Mouse (Mus musculus) mesoderm, embryonic 11.5 days (tissue): ENCODE results near the gene Gm11555.
"Not testable (repeated sequence)": the region's sequence is repeated elsewhere in the genome, so short reads cannot be mapped to it uniquely, and the experiment has no call there.

Experiments used
- DNase-seq: peaks from one replicate; pipeline ENCODE4 v3.0.0-alpha.2; 2012; ENCODE audit warnings: low read depth, low spot score

Gm11555 gene

DNA sequence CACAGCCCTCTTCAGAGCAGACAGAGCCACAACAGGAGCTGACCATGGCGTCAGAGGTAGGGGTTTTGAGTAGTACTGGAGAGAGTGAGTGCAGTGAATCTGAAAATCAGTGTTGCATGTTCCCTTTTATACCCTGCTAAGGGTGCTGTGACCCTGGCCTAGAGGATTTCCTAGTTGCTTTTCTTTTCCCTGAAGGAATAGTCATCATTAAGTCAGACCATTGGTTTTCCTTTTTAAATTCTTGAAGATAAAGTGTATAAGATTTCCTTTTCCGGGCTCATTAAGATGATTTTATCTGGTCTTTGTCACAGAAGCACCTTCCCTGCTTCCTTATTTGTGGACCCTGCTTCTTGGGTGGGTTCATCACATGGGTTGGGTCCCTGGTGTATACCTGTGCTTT, at the start of gene Gm11555:
Gene Gm11555, minus strand, starts transcription at position 101 of the 400 bp plus-strand sequence.
- DNase-seq, result no peak

DNA sequence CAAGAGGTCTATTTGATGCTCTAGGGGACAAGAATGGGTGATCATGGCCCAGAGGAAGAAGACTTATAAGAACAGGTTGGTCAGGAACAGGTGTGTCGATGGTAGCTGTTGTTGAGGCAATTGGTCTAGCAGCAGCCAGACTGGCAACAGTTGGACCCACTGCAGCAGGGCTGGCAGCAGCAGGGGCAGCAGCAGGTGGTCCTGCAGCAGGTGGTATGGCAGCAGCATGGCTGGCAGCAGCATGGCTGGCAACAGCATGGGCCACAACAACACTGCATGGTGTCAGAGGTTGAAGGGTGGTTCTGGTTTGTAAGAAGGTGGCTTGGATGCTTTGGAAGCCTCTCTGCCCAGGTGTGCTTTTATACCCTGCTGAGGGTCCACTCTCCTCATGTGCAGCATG, 40.4 kb upstream of the Gm11555 start, which contains the start of gene Gm14190:
Gene Gm14190, minus strand, starts transcription at position 278 of the 400 bp plus-strand sequence.
- DNase-seq, result no peak

DNA sequence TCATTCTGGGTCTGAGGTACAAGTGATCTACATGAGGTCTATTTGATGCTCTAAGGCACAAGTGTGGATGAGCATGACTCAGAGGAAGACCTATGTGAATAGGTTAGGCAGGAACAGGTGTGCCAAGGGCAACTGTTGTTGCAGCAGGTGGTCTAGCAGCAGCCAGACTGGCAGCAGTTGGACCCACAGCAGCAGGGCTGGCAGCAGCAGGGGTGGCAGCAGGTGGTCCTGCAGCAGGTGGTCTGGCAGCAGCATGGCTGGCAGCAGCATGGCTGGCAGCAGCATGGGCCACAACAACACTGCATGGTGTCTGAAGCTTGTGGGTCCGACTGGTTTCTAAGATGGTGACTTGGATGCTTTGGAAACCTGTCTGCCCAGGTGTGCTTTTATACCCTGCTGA, 35.2 kb upstream of the Gm11555 start:
- DNase-seq, result not testable (repeated sequence)

DNA sequence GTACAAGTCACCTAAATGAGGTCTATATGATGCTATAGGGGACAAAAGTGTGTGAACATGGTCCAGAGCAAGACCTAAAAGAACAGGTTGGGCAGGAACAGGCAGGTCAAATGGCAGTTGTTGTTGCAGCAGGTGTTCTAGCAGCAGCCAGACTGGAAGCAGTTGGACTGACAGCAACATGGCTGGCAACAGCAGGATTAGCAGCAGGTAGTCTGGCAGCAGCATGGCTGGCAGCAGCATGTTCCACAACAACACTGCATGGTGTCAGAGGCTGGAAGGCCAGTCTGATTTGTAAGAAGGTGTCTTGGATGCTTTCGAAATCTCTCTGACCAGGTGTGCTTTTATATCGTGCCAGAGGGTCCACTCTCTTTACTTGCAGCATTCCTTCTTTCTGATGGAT, 33.4 kb upstream of the Gm11555 start:
- DNase-seq, result no peak

- DNase-seq, result no peak
Observed at GRCm38 (mm10) chr11:99665860-99666259, 15.8 kb upstream of the Gm11555 start, which contains the start of gene Krtap4-6. Gene Krtap4-6, minus strand, starts transcription at chr11:99665960.

- no peak for DNase-seq
Observed at GRCm38 (mm10) chr11:99662802-99663201, 12.8 kb upstream of the Gm11555 start.

GRCm38 (mm10) chr11:99659256-99659655, 9.2 kb upstream of the Gm11555 start:
- DNase-seq, result no peak

GRCm38 (mm10) chr11:99658467-99659010, 8.5 kb upstream of the Gm11555 start, which contains the start of gene Gm11563:
Gene Gm11563, minus strand, starts transcription at chr11:99658960.
- DNase-seq, result not testable (repeated sequence)

DNA sequence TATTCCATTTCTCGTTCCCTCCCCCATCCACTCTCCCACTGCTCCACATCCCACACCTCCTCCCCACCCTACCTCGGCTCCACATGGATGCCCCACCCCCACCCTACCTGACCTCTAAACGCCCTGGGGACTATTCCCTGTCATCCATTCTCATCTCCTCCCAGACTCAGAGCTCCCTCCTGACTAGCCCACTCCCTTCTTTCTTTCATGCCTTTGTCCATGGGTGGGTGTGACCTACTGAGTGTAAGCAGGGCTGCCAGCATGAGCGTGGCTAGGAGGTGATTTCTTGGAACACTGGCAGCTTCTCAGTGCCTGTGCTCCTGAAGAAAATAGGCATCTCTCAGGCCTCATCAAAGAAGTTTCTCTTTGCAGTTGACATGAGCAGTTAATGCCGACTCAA, 7.0 kb upstream of the Gm11555 start:
- DNase-seq, result no peak

DNA sequence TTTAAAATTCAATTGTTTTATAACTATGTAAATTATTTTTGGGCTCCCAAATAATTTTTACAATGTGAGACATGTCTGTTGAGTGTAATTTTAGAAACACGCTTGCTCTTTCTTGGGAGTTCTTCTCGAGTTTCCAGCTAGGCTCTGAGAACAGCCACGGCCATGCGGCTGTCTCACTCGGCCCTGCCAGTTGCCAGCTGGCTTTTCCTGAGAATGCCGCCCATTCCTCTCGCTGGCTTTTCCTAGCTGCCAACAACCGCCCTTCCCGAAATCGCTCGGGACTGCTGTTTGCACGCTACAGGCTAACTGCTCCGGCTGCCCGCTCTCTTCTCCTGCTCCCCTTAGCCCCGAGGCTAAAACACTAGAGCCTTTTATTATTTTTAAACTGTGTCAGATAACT, 3.6 kb downstream of the Gm11555 start:
- DNase-seq, result no peak

GRCm38 (mm10) chr11:99644351-99644750, 5.7 kb downstream of the Gm11555 start:
- no peak for DNase-seq

GRCm38 (mm10) chr11:99643635-99644139, 6.3 kb downstream of the Gm11555 start, which contains the start of gene Krtap4-7:
Gene Krtap4-7, minus strand, starts transcription at chr11:99644089.
- not testable (repeated sequence) for DNase-seq

DNA sequence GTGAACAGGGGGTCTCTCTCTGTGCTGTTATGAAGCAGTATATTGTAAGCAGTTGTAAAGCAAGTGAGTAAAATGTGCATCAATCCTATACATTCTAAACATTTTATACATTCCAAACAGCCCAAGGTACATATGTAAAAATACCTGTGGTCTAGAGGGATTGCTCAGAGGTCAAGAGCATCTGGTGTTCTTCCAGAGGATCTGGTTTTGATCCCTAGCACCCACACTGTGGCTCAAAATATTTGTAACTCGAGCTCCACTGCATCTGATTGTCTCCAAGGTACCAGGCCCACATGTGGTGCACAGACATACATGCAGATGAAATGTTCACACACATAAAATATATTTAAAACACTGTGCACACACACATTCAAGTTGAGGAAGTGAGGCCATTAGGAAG, 9.1 kb downstream of the Gm11555 start:
- DNase-seq, result no peak

DNA sequence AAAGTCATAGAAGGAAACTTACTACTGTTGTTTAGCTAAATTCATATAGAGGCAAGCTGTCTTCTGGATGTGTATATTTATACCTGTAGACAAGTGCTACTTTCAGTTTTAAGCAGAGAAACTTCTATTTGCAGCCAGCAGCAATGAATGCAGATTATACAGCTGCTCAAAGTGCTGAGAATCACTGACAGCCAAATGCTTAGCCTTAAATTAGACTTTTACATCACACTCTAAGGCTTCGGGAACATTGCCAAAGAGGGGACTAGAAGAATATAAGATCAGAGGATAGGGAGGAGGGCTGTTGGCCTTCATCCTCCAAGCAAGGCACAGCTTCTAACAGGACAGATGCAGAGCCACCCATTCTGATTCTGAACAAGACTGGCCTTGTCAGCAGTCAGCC, 12.9 kb downstream of the Gm11555 start:
- no peak for DNase-seq

DNA sequence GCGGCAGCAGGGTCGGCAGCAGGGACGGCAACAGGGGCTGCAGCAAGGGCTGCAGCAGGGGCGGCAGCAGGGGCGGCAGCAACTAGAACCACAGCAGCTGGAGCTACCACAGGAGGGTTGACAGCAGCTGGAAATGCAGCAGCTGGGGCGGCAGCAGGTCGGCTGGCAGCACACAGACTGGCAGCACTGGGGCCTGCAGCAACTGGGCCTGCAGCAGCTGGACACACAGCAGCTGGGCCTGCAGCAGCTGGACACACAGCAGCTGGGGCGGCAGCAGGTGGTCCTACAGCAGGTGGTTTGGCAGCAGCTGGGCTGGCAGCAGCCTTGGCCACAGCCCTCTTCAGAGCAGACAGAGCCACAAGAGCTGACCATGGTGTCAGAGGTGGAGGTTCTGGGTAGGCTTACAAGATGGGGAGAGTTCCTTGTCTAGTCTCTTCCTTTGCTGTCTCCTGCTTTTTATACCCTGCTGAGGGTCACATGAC, 15.3 kb downstream of the Gm11555 start, which contains the start of gene Krtap4-2:
Gene Krtap4-2, minus strand, starts transcription at position 432 of the 482 bp plus-strand sequence.
- DNase-seq, result no peak

- DNase-seq, result no peak
Observed at GRCm38 (mm10) chr11:99633293-99633692, 16.7 kb downstream of the Gm11555 start.

DNA sequence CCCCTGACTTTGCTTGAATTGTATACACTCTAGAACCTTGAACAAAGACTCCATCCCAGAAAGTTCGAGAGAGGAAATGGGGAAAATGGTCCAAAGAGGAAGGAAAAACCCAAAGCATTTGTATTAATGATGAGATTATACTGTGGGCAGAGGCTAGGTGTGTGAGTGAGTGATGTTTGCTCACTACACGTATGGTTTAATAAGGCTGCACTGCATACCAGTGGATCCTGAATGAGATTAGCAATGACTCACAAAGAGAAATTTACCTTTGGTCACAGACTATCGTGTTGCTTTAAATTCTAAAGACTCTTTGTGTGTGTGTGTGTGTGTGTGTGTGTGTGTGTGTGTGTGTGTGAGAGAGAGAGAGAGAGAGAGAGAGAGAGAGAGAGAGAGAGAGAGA, 19.1 kb downstream of the Gm11555 start:
- no peak for DNase-seq

- DNase-seq, result no peak
Observed at GRCm38 (mm10) chr11:99628138-99628537, 21.9 kb downstream of the Gm11555 start, which contains the start of gene Krtap4-1. Gene Krtap4-1, minus strand, starts transcription at chr11:99628238.

DNA sequence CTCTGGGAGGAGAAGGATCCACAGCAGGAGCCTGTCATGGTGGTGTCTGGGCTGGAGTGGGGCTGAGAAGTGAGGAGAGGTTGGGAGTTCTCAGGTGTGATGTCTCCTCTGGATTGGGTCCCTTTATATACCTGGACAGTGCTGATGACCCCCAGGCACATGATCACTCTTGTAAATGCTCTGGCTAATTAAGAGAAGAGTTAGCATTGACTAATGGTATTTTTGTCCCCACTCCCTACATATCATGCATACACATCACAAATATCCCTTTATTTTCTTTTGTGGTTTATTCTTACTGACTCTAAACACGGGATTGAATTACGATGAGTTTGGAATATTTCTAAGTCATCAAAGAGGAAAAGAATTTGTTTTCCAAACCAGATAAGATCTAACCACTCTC, 29.7 kb downstream of the Gm11555 start, which contains the start of gene Gm11562:
Gene Gm11562, minus strand, starts transcription at position 101 of the 400 bp plus-strand sequence.
- no peak for DNase-seq

GRCm38 (mm10) chr11:99614796-99615363, 35.2 kb downstream of the Gm11555 start, which contains the start of gene Krtap2-4:
Gene Krtap2-4, minus strand, starts transcription at chr11:99614846.
- DNase-seq, result no peak

- not testable (repeated sequence) for DNase-seq
Observed at GRCm38 (mm10) chr11:99610089-99610488, 39.9 kb downstream of the Gm11555 start, which contains the start of gene Gm11937. Gene Gm11937, minus strand, starts transcription at chr11:99610189.

- no peak for DNase-seq
Observed at GRCm38 (mm10) chr11:99609126-99609525, 40.9 kb downstream of the Gm11555 start.
